Mouse (Mus musculus) neural tube, embryonic 13.5 days (tissue): Measurements from ENCODE around the gene Asic2. TPM values are rescaled to one million over a fixed set of nuclear protein-coding genes. Genes with fewer than 3 reads are reported as not detected.
"Not testable (repeated sequence)": the region's sequence is repeated elsewhere in the genome, so short reads cannot be mapped to it uniquely, and the experiment has no call there.

Source experiments
- ATAC-seq: fragments of 200-750 bp; cut with Nextera tagmentation; 2 replicates; pipeline ENCODE4 v1.8.0; 2017; ENCODE audit warnings: low read depth, mild to moderate bottlenecking, moderate TSS enrichment, moderate library complexity
- H3K27ac ChIP-seq: fragments of 300-500 bp; sonication (generic); replicated peaks from 2 replicates; pipeline ENCODE4 v1.5.1; 2015; ENCODE audit warnings: moderate library complexity, mild to moderate bottlenecking, inconsistent platforms
- H3K27me3 ChIP-seq: fragments of 300-500 bp; sonication (generic); 2 replicates; pipeline ENCODE4 v1.6.1; 2015; ENCODE audit warnings: mild to moderate bottlenecking, inconsistent platforms
- H3K36me3 ChIP-seq: fragments of 300-500 bp; sonication (generic); 2 replicates; pipeline ENCODE4 v1.6.1; 2015; ENCODE audit warnings: mild to moderate bottlenecking, inconsistent platforms
- H3K4me1 ChIP-seq: fragments of 300-500 bp; sonication (generic); replicated peaks from 2 replicates; pipeline ENCODE4 v1.6.1; 2015; ENCODE audit warnings: inconsistent platforms
- H3K4me2 ChIP-seq: fragments of 300-500 bp; sonication (generic); 2 replicates; pipeline ENCODE4 v1.6.1; 2015; ENCODE audit warnings: inconsistent platforms, mild to moderate bottlenecking, moderate library complexity
- H3K4me3 ChIP-seq: fragments of 300-500 bp; sonication (generic); 2 replicates; pipeline ENCODE4 v1.5.1; 2015; ENCODE audit warnings: mild to moderate bottlenecking, inconsistent platforms
- H3K9ac ChIP-seq: fragments of 300-500 bp; sonication (generic); 2 replicates; pipeline ENCODE4 v1.6.1; 2015; ENCODE audit warnings: moderate library complexity, mild to moderate bottlenecking, inconsistent platforms
- H3K9me3 ChIP-seq: fragments of 300-500 bp; sonication (generic); 2 replicates; pipeline ENCODE4 v1.6.1; 2016; ENCODE audit warnings: inconsistent platforms
- WGBS: fragments of 180-500 bp; shearing (Covaris S2); methylation state at CpG from one replicate; pipeline ENCODE4 v1.1.7; 2015; 5-methylcytosine and 5-hydroxymethylcytosine counted together
- polyA plus RNA-seq: library from polyadenylated mRNA; unstranded; fragments of >200 nt; fragmentation: Nextera tagmentation; extraction: Ambion mirVana; gene quantifications from 2 replicates; pipeline ENCODE4 v1.2.1, GENCODE M21; 2015

Gene Asic2
- polyA plus RNA-seq, 1 experiment from 2014 or later: 9.1 TPM

GRCm38 (mm10) chr11:81322466-81322865 lies 645.8 kb downstream of the Asic2 start:
- H3K27me3 ChIP-seq: no peaks in the 10 kb centered on the region
- no peaks in the 10 kb centered on the region for H3K9me3 ChIP-seq
- H3K4me2 ChIP-seq: no peak overlapping the region
- no peak for ATAC-seq
- WGBS: 90% methylated on average over 8 of the region's 8 CpGs
- no peaks in the 10 kb centered on the region for H3K36me3 ChIP-seq
- H3K9ac ChIP-seq: no peak overlapping the region
- H3K27ac ChIP-seq: no peak overlapping the region
- no peaks in the 10 kb centered on the region for H3K4me1 ChIP-seq
- H3K4me3 ChIP-seq: no peak overlapping the region

GRCm38 (mm10) chr11:81290041-81290440 lies 678.2 kb downstream of the Asic2 start:
- H3K4me3 ChIP-seq: no peak overlapping the region
- no peak overlapping the region for H3K9ac ChIP-seq
- no peak for ATAC-seq
- 21% methylated on average over 3 of the region's 3 CpGs for WGBS
- no peak overlapping the region for H3K4me2 ChIP-seq
- H3K36me3 ChIP-seq: no peaks in the 10 kb centered on the region
- no peaks in the 10 kb centered on the region for H3K9me3 ChIP-seq
- H3K27me3 ChIP-seq: no peaks in the 10 kb centered on the region
- peaks cover 9% of the 10 kb centered on the region for H3K4me1 ChIP-seq
- H3K27ac ChIP-seq: no peak overlapping the region

GRCm38 (mm10) chr11:81283185-81283584 lies 685.1 kb downstream of the Asic2 start:
- H3K27ac ChIP-seq: no peak overlapping the region
- H3K4me2 ChIP-seq: no peak overlapping the region
- ATAC-seq: no peak
- WGBS: 35% methylated on average over 6 of the region's 6 CpGs
- 0 out of 2 replicates have a peak, but pooled peaks cover 4% of the 10 kb centered on the region for H3K27me3 ChIP-seq
- peaks cover 14% of the 10 kb centered on the region for H3K4me1 ChIP-seq
- no peaks in the 10 kb centered on the region for H3K9me3 ChIP-seq
- no peak overlapping the region for H3K9ac ChIP-seq
- H3K4me3 ChIP-seq: no peak overlapping the region
- no peaks in the 10 kb centered on the region for H3K36me3 ChIP-seq

GRCm38 (mm10) chr11:81280070-81280469 lies 688.2 kb downstream of the Asic2 start:
- Histone ChIP-seq H3K9ac (no peak overlapping the region), H3K4me1 (peaks cover 14% of the 10 kb centered on the region), H3K27ac (no peak overlapping the region), H3K9me3 (no peaks in the 10 kb centered on the region), H3K4me3 (no peak overlapping the region), H3K27me3 (0 out of 2 replicates have a peak, but pooled peaks cover 4% of the 10 kb centered on the region), H3K36me3 (no peaks in the 10 kb centered on the region), H3K4me2 (no peak overlapping the region)
- ATAC-seq: no peak
- 7% methylated on average over 2 of the region's 2 CpGs for WGBS

GRCm38 (mm10) chr11:81277406-81277805 lies 690.9 kb downstream of the Asic2 start:
- Histone ChIP-seq H3K9ac (no peak overlapping the region), H3K9me3 (no peaks in the 10 kb centered on the region), H3K27ac (no peak overlapping the region), H3K4me3 (no peak overlapping the region), H3K4me1 (peaks cover 6% of the 10 kb centered on the region), H3K4me2 (no peak overlapping the region), H3K36me3 (no peaks in the 10 kb centered on the region), H3K27me3 (0 out of 2 replicates have a peak, but pooled peaks cover 4% of the 10 kb centered on the region)
- WGBS: 58% methylated on average over 5 of the region's 5 CpGs
- no peak for ATAC-seq

GRCm38 (mm10) chr11:81272677-81273418 lies 695.4 kb downstream of the Asic2 start:
- no peak overlapping the region for H3K27ac ChIP-seq
- no peaks in the 10 kb centered on the region for H3K36me3 ChIP-seq
- no peak for ATAC-seq
- no peak overlapping the region for H3K4me3 ChIP-seq
- H3K9ac ChIP-seq: no peak overlapping the region
- no peak overlapping the region for H3K4me2 ChIP-seq
- no peaks in the 10 kb centered on the region for H3K27me3 ChIP-seq
- 89% methylated on average over 16 of the region's 16 CpGs for WGBS
- peaks cover 8% of the 10 kb centered on the region for H3K4me1 ChIP-seq
- no peaks in the 10 kb centered on the region for H3K9me3 ChIP-seq

- no peak for ATAC-seq
Observed at GRCm38 (mm10) chr11:81271422-81271821, 696.8 kb downstream of the Asic2 start.

GRCm38 (mm10) chr11:81270518-81270917 lies 697.7 kb downstream of the Asic2 start:
- WGBS: 38% methylated on average over 7 of the region's 7 CpGs
- H3K9ac ChIP-seq: no peak overlapping the region
- no peak overlapping the region for H3K4me2 ChIP-seq
- 0 out of 2 replicates have a peak, but pooled peaks have one; percentile 63 for ATAC-seq
- H3K9me3 ChIP-seq: peaks cover 3% of the 10 kb centered on the region; the same call in 1 of the 2 replicates
- peaks cover 8% of the 10 kb centered on the region for H3K4me1 ChIP-seq
- no peaks in the 10 kb centered on the region for H3K36me3 ChIP-seq
- no peaks in the 10 kb centered on the region for H3K27me3 ChIP-seq
- no peak overlapping the region; the same call in 1 of the 2 replicates for H3K27ac ChIP-seq
- H3K4me3 ChIP-seq: no peak overlapping the region

More at GRCm38 (mm10) chr11:81271422-81271821, 696.8 kb downstream of the Asic2 start:
- Histone ChIP-seq H3K27ac (no peak overlapping the region), H3K4me1 (peaks cover 8% of the 10 kb centered on the region), H3K4me3 (no peak overlapping the region), H3K4me2 (no peak overlapping the region), H3K9ac (no peak overlapping the region), H3K27me3 (no peaks in the 10 kb centered on the region), H3K36me3 (no peaks in the 10 kb centered on the region), H3K9me3 (peaks cover 3% of the 10 kb centered on the region; the same call in 1 of the 2 replicates)
- WGBS: 70% methylated on average over 1 of the region's 1 CpGs

GRCm38 (mm10) chr11:81263757-81264156 lies 704.5 kb downstream of the Asic2 start:
- no peak for ATAC-seq
- H3K4me3 ChIP-seq: no peak overlapping the region
- WGBS: 76% methylated on average over 2 of the region's 2 CpGs
- no peaks in the 10 kb centered on the region for H3K4me1 ChIP-seq
- peaks cover 3% of the 10 kb centered on the region; the same call in 1 of the 2 replicates for H3K9me3 ChIP-seq
- H3K4me2 ChIP-seq: no peak overlapping the region
- H3K9ac ChIP-seq: no peak overlapping the region
- no peaks in the 10 kb centered on the region for H3K27me3 ChIP-seq
- no peak overlapping the region for H3K27ac ChIP-seq
- no peaks in the 10 kb centered on the region for H3K36me3 ChIP-seq

GRCm38 (mm10) chr11:81263193-81263592 lies 705.1 kb downstream of the Asic2 start:
- Histone ChIP-seq H3K9me3 (peaks cover 3% of the 10 kb centered on the region; the same call in 1 of the 2 replicates), H3K36me3 (no peaks in the 10 kb centered on the region), H3K4me1 (no peaks in the 10 kb centered on the region), H3K27ac (no peak overlapping the region), H3K27me3 (no peaks in the 10 kb centered on the region), H3K4me3 (no peak overlapping the region), H3K4me2 (no peak overlapping the region), H3K9ac (no peak overlapping the region)
- WGBS: 62% methylated on average over 1 of the region's 1 CpGs
- no peak for ATAC-seq

GRCm38 (mm10) chr11:81261259-81261658 lies 707.0 kb downstream of the Asic2 start:
- 85% methylated on average over 3 of the region's 3 CpGs for WGBS
- H3K4me1 ChIP-seq: no peaks in the 10 kb centered on the region
- no peak for ATAC-seq
- H3K27me3 ChIP-seq: no peaks in the 10 kb centered on the region
- no peaks in the 10 kb centered on the region for H3K36me3 ChIP-seq
- no peak overlapping the region for H3K9ac ChIP-seq
- H3K4me3 ChIP-seq: no peak overlapping the region
- no peak overlapping the region for H3K4me2 ChIP-seq
- no peak overlapping the region for H3K27ac ChIP-seq
- H3K9me3 ChIP-seq: no peaks in the 10 kb centered on the region

- WGBS: 97% methylated on average over 18 of the region's 18 CpGs
- not testable (repeated sequence) for H3K4me1 ChIP-seq, ATAC-seq
Observed at GRCm38 (mm10) chr11:81241183-81241582, 727.1 kb downstream of the Asic2 start.

More at GRCm38 (mm10) chr11:81241183-81241582, 727.1 kb downstream of the Asic2 start:
- not testable (repeated sequence) for H3K4me2 ChIP-seq, H3K9me3 ChIP-seq, H3K36me3 ChIP-seq, H3K9ac ChIP-seq, H3K4me3 ChIP-seq, H3K27ac ChIP-seq, H3K27me3 ChIP-seq
